Mouse (Mus musculus) bone marrow, adult 2 months (tissue): ENCODE results near the gene Fgfr2.

Source experiments
- CTCF ChIP-seq: fragments of 200-500 bp; IDR thresholded peaks from 2 replicates; pipeline ENCODE4 v1.5.1; 2011; ENCODE audit warnings: low read length, control low read depth; ENCODE audit not compliant: control insufficient read depth, insufficient read depth
- POLR2A ChIP-seq: fragments of 200-500 bp; IDR thresholded peaks from 2 replicates; pipeline ENCODE4 v1.6.1; 2011; ENCODE audit warnings: low read depth, mild to moderate bottlenecking, control low read depth, low read length, borderline replicate concordance; ENCODE audit not compliant: control insufficient read depth

DNA sequence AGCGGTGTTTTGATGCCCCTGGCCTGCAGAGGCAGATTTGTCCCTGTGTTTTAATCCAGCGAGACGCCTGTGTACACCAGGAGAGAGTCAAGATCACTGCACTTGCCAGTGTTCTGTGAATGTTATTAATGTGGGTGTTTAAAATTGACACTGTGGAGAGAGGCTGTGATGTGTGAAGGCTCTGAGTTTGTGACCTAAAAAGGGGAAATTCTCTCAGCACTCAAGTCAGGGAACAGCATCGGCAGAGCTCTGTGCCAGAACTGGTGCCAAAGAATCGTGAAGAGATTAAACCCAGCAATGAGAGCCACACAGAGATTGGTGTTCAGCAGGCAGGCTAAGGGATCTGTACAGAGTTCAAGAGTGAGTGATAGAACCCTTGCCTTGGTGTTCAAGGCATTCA is 2567.6 kb downstream of the Fgfr2 start:
- TF ChIP-seq CTCF (no peak), POLR2A (no peak)
